Mouse (Mus musculus): ENCODE data around the gene Mrfap1. TPM values are rescaled to one million over a fixed set of nuclear protein-coding genes. Genes with fewer than 3 reads are reported as not detected.

Gene Mrfap1
- polyA plus RNA-seq, 1 experiment = 355 TPM

GRCm38 (mm10) chr5:36829913-36830879 is 33.6 kb upstream of the Mrfap1 start, which contains the start of gene Man2b2:
Gene Man2b2 (minus strand): TSS chr5:36830653.
- 4% methylated on average over 46 of the region's 46 CpGs for WGBS
- peak within 1 kb of the TSS; percentile 59 for H3K4me3 ChIP-seq (replicated peaks; ENCODE audit: insufficient read depth, low read depth, low read length)

GRCm38 (mm10) chr5:36829098-36829497 is 32.5 kb upstream of the Mrfap1 start:
- 77% methylated on average over 4 of the region's 4 CpGs for WGBS
- Histone ChIP-seq H3K4me1 (ENCODE audit: control insufficient read depth, insufficient read depth, low read length) (no peaks in the 10 kb centered on the region), H3K4me3 (replicated peaks; ENCODE audit: insufficient read depth, low read depth, low read length) (no peak overlapping the region), H3K27me3 (ENCODE audit: control insufficient read depth, insufficient read depth, low read length) (no peaks in the 10 kb centered on the region), H3K27ac (ENCODE audit: insufficient read depth, low read length) (no peak overlapping the region)
- DNase-seq = no peak
- TF ChIP-seq POLR2A (IDR thresholded peaks at IDR 0.05; ENCODE audit: borderline replicate concordance, insufficient read depth, low read length) (no peak), CTCF (IDR thresholded peaks at IDR 0.05; ENCODE audit: borderline replicate concordance, insufficient read depth, low read depth, low read length) (no peak)

More at GRCm38 (mm10) chr5:36829913-36830879, 33.6 kb upstream of the Mrfap1 start, which contains the start of gene Man2b2:
- Histone ChIP-seq H3K27me3 (ENCODE audit: control insufficient read depth, insufficient read depth, low read length) (no peaks in the 10 kb centered on the region), H3K4me1 (ENCODE audit: control insufficient read depth, insufficient read depth, low read length) (no peaks in the 10 kb centered on the region), H3K27ac (ENCODE audit: insufficient read depth, low read length) (no peak within 1 kb of the TSS)
- TF ChIP-seq POLR2A (IDR thresholded peaks at IDR 0.05; ENCODE audit: borderline replicate concordance, insufficient read depth, low read length) (peak; percentile 25; the same call in 1 of the 2 replicates), CTCF (IDR thresholded peaks at IDR 0.05; ENCODE audit: borderline replicate concordance, insufficient read depth, low read depth, low read length) (peak; percentile 98)
- peak; percentile 84 to 89 for DNase-seq

- no peak overlapping the region for H3K4me3 ChIP-seq (replicated peaks; ENCODE audit: insufficient read depth, low read depth, low read length)
- no peak for DNase-seq
- H3K27ac ChIP-seq (ENCODE audit: insufficient read depth, low read length) = no peak overlapping the region
- 87% methylated on average over 4 of the region's 4 CpGs for WGBS
- TF ChIP-seq CTCF (IDR thresholded peaks at IDR 0.05; ENCODE audit: borderline replicate concordance, insufficient read depth, low read depth, low read length) (no peak), POLR2A (IDR thresholded peaks at IDR 0.05; ENCODE audit: borderline replicate concordance, insufficient read depth, low read length) (no peak)
- H3K27me3 ChIP-seq (ENCODE audit: control insufficient read depth, insufficient read depth, low read length) = no peaks in the 10 kb centered on the region
- H3K4me1 ChIP-seq (ENCODE audit: control insufficient read depth, insufficient read depth, low read length) = no peaks in the 10 kb centered on the region
Observed at GRCm38 (mm10) chr5:36822907-36823306, 26.3 kb upstream of the Mrfap1 start.

DNA sequence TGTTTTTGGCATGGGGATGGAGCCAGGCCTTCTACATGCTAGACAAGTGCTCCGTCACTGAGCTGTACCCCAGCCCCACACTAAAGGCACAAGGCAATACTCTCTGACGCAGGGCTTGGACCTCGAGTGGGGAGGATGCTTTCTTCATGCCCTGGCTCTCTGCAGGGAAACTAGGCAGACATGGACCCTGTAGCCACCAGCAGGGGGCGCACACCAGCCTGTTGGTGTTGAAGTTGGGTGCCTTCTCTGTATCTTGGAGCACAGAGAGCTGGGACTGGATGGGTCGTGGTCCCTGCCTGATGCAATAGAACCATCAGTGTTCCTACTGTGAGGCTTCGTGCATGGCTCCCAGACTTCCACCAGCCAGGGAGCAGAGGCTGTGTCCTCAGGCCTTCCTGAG is 23.6 kb upstream of the Mrfap1 start:
- peak; percentile 49 to 65 for DNase-seq
- Histone ChIP-seq H3K27ac (ENCODE audit: insufficient read depth, low read length) (no peak overlapping the region), H3K4me3 (replicated peaks; ENCODE audit: insufficient read depth, low read depth, low read length) (no peak overlapping the region), H3K27me3 (ENCODE audit: control insufficient read depth, insufficient read depth, low read length) (no peaks in the 10 kb centered on the region), H3K4me1 (ENCODE audit: control insufficient read depth, insufficient read depth, low read length) (no peaks in the 10 kb centered on the region)
- peak; percentile 87 for TF ChIP-seq CTCF (IDR thresholded peaks at IDR 0.05; ENCODE audit: borderline replicate concordance, insufficient read depth, low read depth, low read length)
- no peak for TF ChIP-seq POLR2A (IDR thresholded peaks at IDR 0.05; ENCODE audit: borderline replicate concordance, insufficient read depth, low read length)
- WGBS = 43% methylated on average over 6 of the region's 6 CpGs

GRCm38 (mm10) chr5:36819742-36820141 is 23.2 kb upstream of the Mrfap1 start:
- DNase-seq = no peak
- no peak overlapping the region for H3K27ac ChIP-seq (ENCODE audit: insufficient read depth, low read length)
- WGBS = 61% methylated on average over 5 of the region's 5 CpGs
- H3K4me1 ChIP-seq (ENCODE audit: control insufficient read depth, insufficient read depth, low read length) = no peaks in the 10 kb centered on the region
- H3K4me3 ChIP-seq (replicated peaks; ENCODE audit: insufficient read depth, low read depth, low read length) = no peak overlapping the region
- H3K27me3 ChIP-seq (ENCODE audit: control insufficient read depth, insufficient read depth, low read length) = no peaks in the 10 kb centered on the region
- no peak for TF ChIP-seq CTCF (IDR thresholded peaks at IDR 0.05; ENCODE audit: borderline replicate concordance, insufficient read depth, low read depth, low read length)
- TF ChIP-seq POLR2A (IDR thresholded peaks at IDR 0.05; ENCODE audit: borderline replicate concordance, insufficient read depth, low read length) = no peak

DNA sequence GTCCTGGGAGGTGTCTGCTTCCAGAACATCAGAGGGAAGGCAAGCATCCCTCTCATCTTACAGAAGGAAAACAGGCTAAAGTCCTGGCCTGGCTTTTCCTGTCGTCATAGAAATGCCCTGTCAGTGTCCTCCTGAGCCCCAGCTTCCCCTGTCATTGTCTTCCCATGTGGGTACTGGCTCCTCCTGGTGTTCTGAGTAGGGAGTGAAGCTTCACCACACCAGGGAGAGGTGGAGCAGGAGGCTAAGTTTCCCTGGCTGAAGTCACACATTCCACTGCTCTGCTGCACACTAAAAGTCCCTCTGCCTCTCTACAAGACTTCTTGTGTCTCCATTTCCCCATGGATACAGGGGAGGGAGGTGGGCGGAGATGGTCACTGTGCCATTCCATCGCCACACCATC is 21.2 kb upstream of the Mrfap1 start:
- Histone ChIP-seq H3K27ac (ENCODE audit: insufficient read depth, low read length) (no peak overlapping the region), H3K27me3 (ENCODE audit: control insufficient read depth, insufficient read depth, low read length) (no peaks in the 10 kb centered on the region), H3K4me1 (ENCODE audit: control insufficient read depth, insufficient read depth, low read length) (no peaks in the 10 kb centered on the region), H3K4me3 (replicated peaks; ENCODE audit: insufficient read depth, low read depth, low read length) (no peak overlapping the region)
- 66% methylated on average over 3 of the region's 3 CpGs for WGBS
- TF ChIP-seq POLR2A (IDR thresholded peaks at IDR 0.05; ENCODE audit: borderline replicate concordance, insufficient read depth, low read length) = no peak
- no peak for TF ChIP-seq CTCF (IDR thresholded peaks at IDR 0.05; ENCODE audit: borderline replicate concordance, insufficient read depth, low read depth, low read length)
- DNase-seq = no peak

DNA sequence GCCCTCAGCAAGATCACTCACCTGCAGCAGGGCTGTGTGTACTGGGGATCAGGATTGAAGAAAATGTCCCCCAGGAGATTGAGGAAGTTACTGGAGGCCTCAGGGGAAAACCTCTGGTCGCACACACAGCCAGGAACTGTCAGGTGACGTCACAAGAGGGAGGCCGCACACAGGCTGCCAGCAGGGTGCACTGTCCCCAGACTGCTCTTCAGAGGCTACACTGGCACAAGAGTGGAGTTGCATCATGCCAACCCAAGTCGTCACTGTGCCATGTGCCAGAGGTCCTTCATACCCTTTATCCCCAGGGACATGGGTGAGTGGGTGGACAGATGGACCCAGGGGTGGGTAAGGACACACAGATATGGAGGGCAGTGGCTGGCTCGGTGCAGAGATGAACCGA is 18.0 kb upstream of the Mrfap1 start:
- no peak for DNase-seq
- 48% methylated on average over 6 of the region's 6 CpGs for WGBS
- TF ChIP-seq POLR2A (IDR thresholded peaks at IDR 0.05; ENCODE audit: borderline replicate concordance, insufficient read depth, low read length) = no peak
- no peak for TF ChIP-seq CTCF (IDR thresholded peaks at IDR 0.05; ENCODE audit: borderline replicate concordance, insufficient read depth, low read depth, low read length)
- Histone ChIP-seq H3K4me1 (ENCODE audit: control insufficient read depth, insufficient read depth, low read length) (no peaks in the 10 kb centered on the region), H3K27ac (ENCODE audit: insufficient read depth, low read length) (no peak overlapping the region), H3K27me3 (ENCODE audit: control insufficient read depth, insufficient read depth, low read length) (no peaks in the 10 kb centered on the region), H3K4me3 (replicated peaks; ENCODE audit: insufficient read depth, low read depth, low read length) (no peak overlapping the region)

- no peaks in the 10 kb centered on the region for H3K4me1 ChIP-seq (ENCODE audit: control insufficient read depth, insufficient read depth, low read length)
- no peak overlapping the region for H3K4me3 ChIP-seq (replicated peaks; ENCODE audit: insufficient read depth, low read depth, low read length)
- H3K27ac ChIP-seq (ENCODE audit: insufficient read depth, low read length) = no peak overlapping the region
- no peaks in the 10 kb centered on the region for H3K27me3 ChIP-seq (ENCODE audit: control insufficient read depth, insufficient read depth, low read length)
- peak; percentile 69 to 70 for DNase-seq
- TF ChIP-seq CTCF (IDR thresholded peaks at IDR 0.05; ENCODE audit: borderline replicate concordance, insufficient read depth, low read depth, low read length) (peak; percentile 91), POLR2A (IDR thresholded peaks at IDR 0.05; ENCODE audit: borderline replicate concordance, insufficient read depth, low read length) (no peak)
- 25% methylated on average over 3 of the region's 3 CpGs for WGBS
Observed at GRCm38 (mm10) chr5:36811413-36811812, 14.8 kb upstream of the Mrfap1 start.

Data from cerebellum, adult 2 months (tissue).